Mouse (Mus musculus) MEL (cell line): ENCODE data around the gene Sorbs2.

Experiments used
- CTCF ChIP-seq, 3 experiments: IDR thresholded peaks in 2 of 3; conservative IDR thresholded peaks in 1 of 3; 2 replicates each; pipeline ENCODE4 v1.5.1; 2011 to 2012; ENCODE audit warnings: low read length in 3 of 3, low read depth in 2 of 3, mild to moderate bottlenecking in 2 of 3, improper control_type of control experiment in 1 of 3, inconsistent platforms in 1 of 3, mixed read lengths in 1 of 3, moderate library complexity in 1 of 3; ENCODE audit not compliant: control insufficient read depth in 1 of 3, insufficient read depth in 1 of 3, poor library complexity in 1 of 3, severe bottlenecking in 1 of 3
- EP300 ChIP-seq, 2 experiments: IDR thresholded peaks; 2 replicates each; pipeline ENCODE4 v1.6.1; 2011; ENCODE audit warnings: improper control_type of control experiment in 2 of 2, low read length in 2 of 2, low read depth in 1 of 2, mild to moderate bottlenecking in 1 of 2
- GATA1 ChIP-seq: IDR thresholded peaks from 2 replicates; pipeline ENCODE4 v1.6.1; 2011; ENCODE audit warnings: low read depth, low read length, improper control_type of control experiment
- MAX ChIP-seq: IDR thresholded peaks from 2 replicates; pipeline ENCODE4 v1.6.1; 2011; ENCODE audit warnings: low read length, improper control_type of control experiment
- MAZ ChIP-seq: IDR thresholded peaks from 2 replicates; pipeline ENCODE4 v1.6.1; 2012; ENCODE audit warnings: low read depth, mild to moderate bottlenecking, inconsistent platforms, low read length, improper control_type of control experiment
- MXI1 ChIP-seq: IDR thresholded peaks from 2 replicates; pipeline ENCODE4 v1.6.1; 2011; ENCODE audit warnings: mild to moderate bottlenecking, low read depth, low read length, improper control_type of control experiment
- POLR2A ChIP-seq, 2 experiments: IDR thresholded peaks; 2 replicates each; pipeline ENCODE4 v1.6.1; 2011 to 2012; ENCODE audit warnings: low read length in 2 of 2, mild to moderate bottlenecking in 2 of 2, control low read depth in 1 of 2, improper control_type of control experiment in 1 of 2, low read depth in 1 of 2, moderate library complexity in 1 of 2; ENCODE audit not compliant: control insufficient read depth in 1 of 2, insufficient read depth in 1 of 2, poor library complexity in 1 of 2
- USF1 ChIP-seq: IDR thresholded peaks from 2 replicates; pipeline ENCODE4 v1.6.1; 2014; ENCODE audit warnings: low read depth, mild to moderate bottlenecking, inconsistent platforms, low read length, improper control_type of control experiment, moderate library complexity

DNA sequence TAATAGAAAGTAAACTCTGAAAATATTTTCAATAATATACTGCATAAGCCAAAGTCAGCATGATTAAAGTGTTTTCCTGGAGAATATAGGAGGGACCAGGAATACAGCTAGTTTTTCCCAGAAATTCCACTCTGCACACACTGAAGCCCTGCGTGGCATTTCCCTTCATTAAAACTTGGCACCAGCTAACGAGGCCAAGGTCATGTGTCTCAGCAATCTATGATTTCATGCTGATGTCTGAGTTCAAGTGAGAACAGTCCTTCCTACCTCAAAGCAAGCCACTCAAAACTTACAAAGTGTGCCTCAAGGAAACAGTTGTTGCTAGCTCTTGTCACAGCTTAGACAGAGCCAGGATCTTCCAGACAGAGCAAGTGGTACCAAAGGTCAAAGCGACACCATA is 173.6 kb downstream of the Sorbs2 start:
- no peak for TF ChIP-seq MAX
- TF ChIP-seq GATA1, result no peak
- TF ChIP-seq MAZ, result no peak
- no peak for TF ChIP-seq MXI1
- TF ChIP-seq EP300 (IDR thresholded peaks at IDR 0.05; ENCODE audit: low read depth in 1 of 2, low read length in 2 of 2), result no peak
- no peak for TF ChIP-seq CTCF (IDR thresholded peaks at IDR 0.05 in 2 of 3, conservative IDR thresholded peaks at IDR 0.05 in 1 of 3; ENCODE audit: control insufficient read depth in 1 of 3, insufficient read depth in 1 of 3, low read depth in 2 of 3, low read length in 3 of 3, poor library complexity in 1 of 3, severe bottlenecking in 1 of 3)
- TF ChIP-seq POLR2A (IDR thresholded peaks at IDR 0.05; ENCODE audit: control insufficient read depth in 1 of 2, insufficient read depth in 1 of 2, low read depth in 1 of 2, low read length in 2 of 2, poor library complexity in 1 of 2), result no peak
- TF ChIP-seq USF1, result no peak
